Mouse (Mus musculus): Measurements from ENCODE around the gene Samt2.
"Not testable (repeated sequence)": the region's sequence is repeated elsewhere in the genome, so short reads cannot be mapped to it uniquely, and the experiment has no call there.

Samt2 gene

GRCm38 (mm10) chrX:154579260-154579659 is at the start of gene Samt2:
Gene Samt2 (minus strand): TSS chrX:154579360.
- DNase-seq = not testable (repeated sequence)
